Mouse (Mus musculus) heart, postnatal 0 days (tissue): ENCODE measurements around the gene Prelid3b. TPM values are rescaled to one million over a fixed set of nuclear protein-coding genes. Genes with fewer than 3 reads are reported as not detected.

ENCODE experiments used
- ATAC-seq: fragments of 200-750 bp; cut with Nextera tagmentation; 2 replicates; pipeline ENCODE4 v1.8.0; 2017; ENCODE audit warnings: low read depth, moderate number of reproducible peaks, moderate library complexity; ENCODE audit not compliant: insufficient read depth
- DNase-seq: peaks from one replicate; pipeline ENCODE4 v3.0.0-alpha.2; 2016; ENCODE audit warnings: low spot score
- H3K27ac ChIP-seq: fragments of 300-500 bp; sonication (generic); 2 replicates; pipeline ENCODE4 v1.5.1; 2014; ENCODE audit warnings: low read depth, mild to moderate bottlenecking
- H3K27me3 ChIP-seq: fragments of 300-500 bp; sonication (generic); 2 replicates; pipeline ENCODE4 v1.6.1; 2014; ENCODE audit warnings: low read length, mixed read lengths; ENCODE audit not compliant: control insufficient read depth, insufficient read depth
- H3K36me3 ChIP-seq: fragments of 300-500 bp; sonication (generic); replicated peaks from 2 replicates; pipeline ENCODE4 v1.6.1; 2014; ENCODE audit warnings: low read length, mixed read lengths; ENCODE audit not compliant: control insufficient read depth, insufficient read depth
- H3K4me1 ChIP-seq: fragments of 300-500 bp; sonication (generic); 2 replicates; pipeline ENCODE4 v1.6.1; 2014; ENCODE audit warnings: antibody characterized with exemption; ENCODE audit not compliant: control insufficient read depth, insufficient read depth
- H3K4me2 ChIP-seq: fragments of 300-500 bp; sonication (generic); 2 replicates; pipeline ENCODE4 v1.6.1; 2014; ENCODE audit warnings: low read depth, mild to moderate bottlenecking, low read length, moderate library complexity
- H3K4me3 ChIP-seq: fragments of 300-500 bp; sonication (generic); 2 replicates; pipeline ENCODE4 v1.5.1; 2014; ENCODE audit warnings: low read depth, low read length
- H3K9ac ChIP-seq: fragments of 300-500 bp; sonication (generic); replicated peaks from 2 replicates; pipeline ENCODE4 v1.6.1; 2014; ENCODE audit warnings: low read depth, low read length, mixed read lengths
- H3K9me3 ChIP-seq: fragments of 300-500 bp; sonication (generic); replicated peaks from 2 replicates; pipeline ENCODE4 v1.6.1; 2016; ENCODE audit warnings: low read length; ENCODE audit not compliant: control insufficient read depth
- CTCF ChIP-seq: IDR thresholded peaks from 2 replicates; pipeline ENCODE4 v1.5.1; 2016; ENCODE audit warnings: antibody characterized with exemption, control low read depth, low read depth
- EP300 ChIP-seq: IDR thresholded peaks from 2 replicates; pipeline ENCODE4 v1.6.1; 2016; ENCODE audit warnings: antibody characterized with exemption, low read depth
- WGBS: fragments of 180-500 bp; shearing (Covaris S2); extraction: QIAGEN DNeasy Blood & Tissue Kit; methylation state at CpG from one replicate; pipeline ENCODE4 v1.1.7; 2014; 5-methylcytosine and 5-hydroxymethylcytosine counted together
- polyA plus RNA-seq: library from polyadenylated mRNA; unstranded; fragments of >200 nt; fragmentation: Nextera tagmentation; extraction: Ambion mirVana; gene quantifications from 2 replicates; pipeline ENCODE4 v1.2.1, GENCODE M21; 2015
- total RNA-seq: library from RNA; depleted of rRNA; stranded (reverse); fragments of >200 nt; gene quantifications from 2 replicates; pipeline ENCODE4 v1.2.3, GENCODE M21; 2014; ENCODE audit warnings: low replicate concordance; rRNA removed

Gene Prelid3b
- 83.5 and 118 TPM in 2 replicates for total RNA-seq
- polyA plus RNA-seq, result 144 and 155 TPM in 2 replicates

DNA sequence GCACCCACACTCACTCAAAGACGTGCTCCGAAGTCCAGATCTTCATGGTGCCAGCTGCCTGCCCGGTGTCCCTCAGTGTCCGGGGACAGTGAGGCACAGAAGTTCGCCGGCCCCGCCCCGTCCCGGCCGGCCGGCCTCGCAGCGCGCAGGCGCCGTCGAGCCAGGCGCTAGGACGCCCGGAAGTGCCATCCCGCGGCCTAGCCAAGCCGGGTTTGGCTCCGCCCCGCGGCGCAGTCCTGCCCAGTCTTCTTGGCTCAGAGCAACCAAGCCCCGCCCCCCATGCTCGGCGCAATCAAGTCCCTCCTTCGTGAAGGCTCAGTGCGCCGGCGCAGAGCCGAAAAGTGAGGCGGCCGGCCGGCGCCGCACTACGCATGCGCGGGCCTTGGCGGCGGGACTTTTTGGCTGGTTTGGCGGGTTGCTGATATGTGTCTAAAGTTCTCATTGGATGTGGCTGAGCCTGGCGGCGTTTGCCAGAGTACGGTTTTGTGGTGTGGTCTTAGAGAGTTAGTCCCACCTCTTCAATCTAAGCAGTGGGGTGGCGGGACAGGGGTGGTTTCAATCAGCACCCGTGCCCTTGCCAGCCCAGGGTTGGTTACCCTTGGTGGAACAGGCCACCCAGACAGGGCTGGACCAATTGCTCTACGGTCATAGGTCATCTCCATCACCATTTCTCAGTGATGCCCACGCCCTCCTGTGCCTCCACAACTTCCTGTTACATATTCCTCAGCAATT lies at the start of gene Prelid3b:
Gene Prelid3b, minus strand, starts transcription at position 264 of the 732 bp plus-strand sequence.
- 2% methylated on average over 48 of the region's 53 CpGs for WGBS
- TF ChIP-seq CTCF (no peak), EP300 (no peak)
- Histone ChIP-seq H3K27ac (peak within 1 kb of the TSS; percentile 87), H3K4me2 (peak within 1 kb of the TSS; percentile 78), H3K9ac (peak within 1 kb of the TSS; percentile 81), H3K4me1 (peaks cover 15% of the 10 kb centered on the region), H3K9me3 (no peaks in the 10 kb centered on the region), H3K36me3 (peaks cover 23% of the 10 kb centered on the region), H3K27me3 (no peaks in the 10 kb centered on the region), H3K4me3 (peak within 1 kb of the TSS; percentile 76)
- ATAC-seq (peak; percentile 99), DNase-seq (peak; percentile 98)

DNA sequence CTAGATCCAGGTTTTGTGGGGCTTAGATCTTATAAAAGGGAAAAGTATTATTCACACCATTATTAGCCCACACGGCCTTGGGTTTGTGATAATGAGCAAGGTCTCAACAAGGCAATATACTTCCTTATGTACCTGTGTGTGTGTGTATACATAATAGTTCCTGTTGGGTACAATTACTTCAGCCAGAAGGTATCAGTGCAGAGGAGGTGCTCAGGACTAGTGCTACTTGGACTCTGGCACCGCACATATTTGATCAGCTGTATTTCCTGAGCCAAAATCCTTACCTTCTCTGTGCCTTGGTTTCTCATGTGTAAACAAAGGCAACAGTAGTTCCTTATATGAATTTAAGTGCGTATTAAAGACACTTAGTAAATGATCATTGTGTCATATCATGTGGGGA lies 49.3 kb upstream of the Prelid3b start:
- no peaks in the 10 kb centered on the region for H3K4me1 ChIP-seq
- DNase-seq (no peak), ATAC-seq (no peak)
- H3K9ac ChIP-seq, result no peak overlapping the region
- H3K27ac ChIP-seq, result no peak overlapping the region
- no peak overlapping the region for H3K4me2 ChIP-seq
- 84% methylated on average over 3 of the region's 3 CpGs for WGBS
- H3K36me3 ChIP-seq, result no peaks in the 10 kb centered on the region
- TF ChIP-seq CTCF (no peak), EP300 (no peak)
- H3K9me3 ChIP-seq, result no peaks in the 10 kb centered on the region
- H3K27me3 ChIP-seq, result no peaks in the 10 kb centered on the region
- no peak overlapping the region for H3K4me3 ChIP-seq

DNA sequence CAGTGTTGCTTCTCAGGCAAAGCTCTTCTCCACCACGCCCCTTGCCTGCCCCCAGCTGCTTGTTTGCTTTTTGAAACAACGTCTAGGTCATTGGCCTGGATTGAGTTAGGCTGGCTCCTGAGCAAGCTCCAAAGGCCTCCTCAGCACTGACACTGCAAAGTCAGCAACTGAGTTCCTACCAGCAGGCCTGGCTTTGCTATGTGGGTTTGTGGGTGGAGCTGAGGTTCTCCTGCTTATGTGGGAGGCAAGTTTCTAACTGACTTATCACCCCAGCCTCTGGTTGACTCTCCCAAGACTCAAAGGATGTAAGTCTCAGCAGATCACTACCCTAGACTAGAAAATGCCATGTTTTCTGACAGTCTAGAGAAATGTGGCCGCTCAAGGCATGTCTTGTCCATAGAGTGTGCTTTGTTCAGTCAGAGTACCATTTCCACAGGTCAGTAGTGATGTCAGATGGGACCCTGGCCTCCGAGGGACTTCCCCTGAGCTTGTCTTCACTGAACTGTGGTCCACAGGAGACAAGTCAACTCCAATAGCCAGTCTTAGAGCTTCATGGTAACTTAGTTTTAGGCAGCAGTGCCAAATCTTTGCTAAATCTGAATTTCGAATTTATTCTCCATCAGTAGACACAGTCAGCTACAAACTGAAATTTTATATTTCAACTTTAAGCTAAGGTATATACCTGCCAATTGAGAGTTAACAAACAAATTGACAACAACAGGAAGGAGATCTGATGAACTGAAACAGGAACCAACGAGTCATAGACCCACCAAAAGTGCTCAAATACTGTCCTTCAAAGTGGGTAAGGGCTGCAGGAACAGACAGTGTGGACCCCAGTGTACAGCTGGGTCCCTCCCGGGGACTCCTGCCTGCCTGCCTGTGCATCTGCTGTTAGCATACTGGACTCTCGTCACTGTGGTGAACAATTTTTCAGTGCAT lies 44.5 kb upstream of the Prelid3b start:
- H3K4me1 ChIP-seq, result no peaks in the 10 kb centered on the region
- DNase-seq (no peak), ATAC-seq (no peak)
- no peaks in the 10 kb centered on the region for H3K9me3 ChIP-seq
- H3K36me3 ChIP-seq, result no peaks in the 10 kb centered on the region
- no peaks in the 10 kb centered on the region for H3K27me3 ChIP-seq
- no peak overlapping the region for H3K27ac ChIP-seq
- no peak overlapping the region for H3K9ac ChIP-seq
- no peak overlapping the region for H3K4me3 ChIP-seq
- no peak for TF ChIP-seq EP300
- no peak for TF ChIP-seq CTCF
- H3K4me2 ChIP-seq, result no peak overlapping the region
- WGBS, result 51% methylated on average over 8 of the region's 8 CpGs

DNA sequence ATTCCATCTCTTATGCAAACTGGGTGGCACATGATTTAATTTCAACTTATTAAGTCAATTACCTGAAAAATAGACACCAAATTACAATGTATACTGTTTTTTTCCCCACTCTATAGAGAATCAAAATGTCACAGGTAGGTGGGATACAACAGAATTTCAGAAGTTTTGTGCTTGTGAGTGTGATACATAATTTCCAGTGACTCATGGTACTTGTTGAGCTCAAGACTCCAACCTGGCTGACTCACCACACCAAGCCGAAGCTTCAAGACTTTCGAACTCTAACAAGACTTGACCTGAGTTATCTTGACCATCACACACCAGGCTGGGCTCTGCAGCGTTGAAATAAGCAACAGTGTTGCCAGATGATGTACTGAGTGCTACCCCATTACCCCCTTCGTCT lies 42.0 kb upstream of the Prelid3b start:
- no peak for DNase-seq
- ATAC-seq, result no peak
- WGBS, result 62% methylated on average over 4 of the region's 4 CpGs

DNA sequence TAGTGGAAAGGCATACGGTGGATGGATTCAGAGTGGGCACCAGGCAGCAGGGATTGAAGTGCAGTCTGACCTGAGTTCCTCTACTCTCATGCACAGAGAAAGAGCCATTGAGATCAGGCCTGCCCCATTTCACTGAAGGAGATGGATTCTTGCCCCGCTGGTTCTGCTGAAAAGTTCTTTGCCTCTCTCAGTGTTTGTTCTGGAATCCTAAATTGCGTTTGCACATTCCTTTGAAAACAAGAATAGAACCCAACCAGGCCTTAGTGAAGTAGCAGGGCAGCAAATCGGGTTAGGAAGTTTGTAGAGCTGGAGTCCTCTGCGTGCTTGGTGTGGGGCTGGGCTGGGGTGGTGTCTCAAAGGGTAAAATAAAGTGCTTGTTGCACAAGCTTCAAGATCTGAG lies 40.9 kb upstream of the Prelid3b start:
- no peak overlapping the region for H3K27ac ChIP-seq
- H3K4me3 ChIP-seq, result no peak overlapping the region
- ATAC-seq (no peak), DNase-seq (no peak)
- no peak overlapping the region for H3K4me2 ChIP-seq
- WGBS, result 76% methylated on average over 5 of the region's 5 CpGs
- H3K4me1 ChIP-seq, result no peaks in the 10 kb centered on the region
- no peak for TF ChIP-seq CTCF
- no peak for TF ChIP-seq EP300
- no peak overlapping the region for H3K9ac ChIP-seq
- H3K27me3 ChIP-seq, result no peaks in the 10 kb centered on the region
- H3K9me3 ChIP-seq, result no peaks in the 10 kb centered on the region
- H3K36me3 ChIP-seq, result no peaks in the 10 kb centered on the region

More for the DNA sequence above, 42.0 kb upstream of the Prelid3b start:
- H3K4me1 ChIP-seq, result no peaks in the 10 kb centered on the region
- H3K4me2 ChIP-seq, result no peak overlapping the region
- no peaks in the 10 kb centered on the region for H3K9me3 ChIP-seq
- TF ChIP-seq EP300, result no peak
- TF ChIP-seq CTCF, result no peak
- no peaks in the 10 kb centered on the region for H3K27me3 ChIP-seq
- no peak overlapping the region for H3K4me3 ChIP-seq
- H3K27ac ChIP-seq, result no peak overlapping the region
- H3K36me3 ChIP-seq, result no peaks in the 10 kb centered on the region
- H3K9ac ChIP-seq, result no peak overlapping the region
